Mouse (Mus musculus) forebrain, embryonic 13.5 days (tissue): ENCODE measurements around the gene Immp2l. TPM values are rescaled to one million over a fixed set of nuclear protein-coding genes. Genes with fewer than 3 reads are reported as not detected.

ENCODE experiments used
- ATAC-seq: fragments of 200-750 bp; cut with Nextera tagmentation; 2 replicates; pipeline ENCODE4 v1.8.0; 2017
- H3K27ac ChIP-seq: fragments of 300-500 bp; sonication (generic); 2 replicates; pipeline ENCODE4 v1.5.1; 2015; ENCODE audit warnings: inconsistent platforms, mild to moderate bottlenecking, moderate library complexity
- H3K27me3 ChIP-seq: fragments of 300-500 bp; sonication (generic); 2 replicates; pipeline ENCODE4 v1.6.1; 2015; ENCODE audit warnings: mild to moderate bottlenecking, inconsistent platforms
- H3K36me3 ChIP-seq: fragments of 300-500 bp; sonication (generic); 2 replicates; pipeline ENCODE4 v1.6.1; 2015; ENCODE audit warnings: mild to moderate bottlenecking, inconsistent platforms; ENCODE audit not compliant: poor library complexity, severe bottlenecking
- H3K4me1 ChIP-seq: fragments of 300-500 bp; sonication (generic); 2 replicates; pipeline ENCODE4 v1.6.1; 2015; ENCODE audit warnings: inconsistent platforms
- H3K4me2 ChIP-seq: fragments of 300-500 bp; sonication (generic); 2 replicates; pipeline ENCODE4 v1.6.1; 2015; ENCODE audit warnings: inconsistent platforms, mild to moderate bottlenecking, moderate library complexity
- H3K4me3 ChIP-seq: fragments of 300-500 bp; sonication (generic); 2 replicates; pipeline ENCODE4 v1.5.1; 2015; ENCODE audit warnings: mild to moderate bottlenecking, inconsistent platforms
- H3K9ac ChIP-seq: fragments of 300-500 bp; sonication (generic); 2 replicates; pipeline ENCODE4 v1.6.1; 2015; ENCODE audit warnings: mild to moderate bottlenecking, inconsistent platforms
- H3K9me3 ChIP-seq: fragments of 300-500 bp; sonication (generic); replicated peaks from 2 replicates; pipeline ENCODE4 v1.6.1; 2016; ENCODE audit warnings: inconsistent platforms
- WGBS: fragments of 180-500 bp; shearing (Covaris S2); methylation state at CpG from one replicate; pipeline ENCODE4 v1.1.7; 2015; 5-methylcytosine and 5-hydroxymethylcytosine counted together
- polyA plus RNA-seq: library from polyadenylated mRNA; unstranded; fragments of >200 nt; fragmentation: Nextera tagmentation; extraction: Ambion mirVana; gene quantifications from 2 replicates; pipeline ENCODE4 v1.2.1, GENCODE M21; 2015

Gene Immp2l
- polyA plus RNA-seq, 1 experiment from 2014 or later = 5.3 TPM

- H3K4me1 ChIP-seq = peaks cover 11% of the 10 kb centered on the region; the same call in 1 of the 2 replicates
- no peak for ATAC-seq
- no peak overlapping the region for H3K4me3 ChIP-seq
- H3K9me3 ChIP-seq = no peaks in the 10 kb centered on the region
- H3K36me3 ChIP-seq = no peaks in the 10 kb centered on the region
- H3K4me2 ChIP-seq = no peak overlapping the region
- H3K27me3 ChIP-seq = no peaks in the 10 kb centered on the region
- H3K27ac ChIP-seq = no peak overlapping the region
- no peak overlapping the region for H3K9ac ChIP-seq
Measured at GRCm38 (mm10) chr12:41946536-41946935, 922.6 kb downstream of the Immp2l start.

GRCm38 (mm10) chr12:41949409-41949808 is 925.5 kb downstream of the Immp2l start:
- no peak overlapping the region for H3K4me2 ChIP-seq
- H3K36me3 ChIP-seq = no peaks in the 10 kb centered on the region
- H3K4me1 ChIP-seq = no peaks in the 10 kb centered on the region
- whole genome bisulfite sequencing = 91% methylated on average over 1 of the region's 1 CpGs
- no peak overlapping the region for H3K9ac ChIP-seq
- H3K4me3 ChIP-seq = no peak overlapping the region
- no peak for ATAC-seq
- no peaks in the 10 kb centered on the region for H3K9me3 ChIP-seq
- no peaks in the 10 kb centered on the region for H3K27me3 ChIP-seq
- no peak overlapping the region for H3K27ac ChIP-seq

GRCm38 (mm10) chr12:41949841-41950241 is 926.0 kb downstream of the Immp2l start:
- no peaks in the 10 kb centered on the region for H3K4me1 ChIP-seq
- no peak overlapping the region for H3K4me2 ChIP-seq
- no peak overlapping the region for H3K4me3 ChIP-seq
- WGBS = 97% methylated on average over 6 of the region's 6 CpGs
- H3K27me3 ChIP-seq = no peaks in the 10 kb centered on the region
- H3K36me3 ChIP-seq = no peaks in the 10 kb centered on the region
- ATAC-seq = no peak
- no peak overlapping the region for H3K9ac ChIP-seq
- H3K9me3 ChIP-seq = no peaks in the 10 kb centered on the region
- H3K27ac ChIP-seq = no peak overlapping the region

GRCm38 (mm10) chr12:41950726-41951125 is 926.8 kb downstream of the Immp2l start:
- Histone ChIP-seq H3K27me3 (no peaks in the 10 kb centered on the region), H3K9me3 (no peaks in the 10 kb centered on the region), H3K4me3 (no peak overlapping the region), H3K9ac (no peak overlapping the region), H3K27ac (no peak overlapping the region), H3K36me3 (no peaks in the 10 kb centered on the region), H3K4me1 (no peaks in the 10 kb centered on the region), H3K4me2 (no peak overlapping the region)
- WGBS = 95% methylated on average over 2 of the region's 2 CpGs
- ATAC-seq = no peak

GRCm38 (mm10) chr12:41961038-41961437 is 937.1 kb downstream of the Immp2l start:
- Histone ChIP-seq H3K27me3 (no peaks in the 10 kb centered on the region), H3K27ac (no peak overlapping the region), H3K4me3 (no peak overlapping the region), H3K9me3 (no peaks in the 10 kb centered on the region), H3K4me2 (no peak overlapping the region), H3K9ac (no peak overlapping the region), H3K4me1 (no peaks in the 10 kb centered on the region), H3K36me3 (no peaks in the 10 kb centered on the region)
- WGBS = 75% methylated on average over 4 of the region's 4 CpGs
- no peak for ATAC-seq

GRCm38 (mm10) chr12:41991408-41991807 is 967.5 kb downstream of the Immp2l start:
- WGBS = 74% methylated on average over 1 of the region's 1 CpGs

More at GRCm38 (mm10) chr12:41991408-41991807, 967.5 kb downstream of the Immp2l start:
- ATAC-seq = no peak
- no peaks in the 10 kb centered on the region for H3K36me3 ChIP-seq
- H3K27me3 ChIP-seq = no peaks in the 10 kb centered on the region
- H3K4me2 ChIP-seq = no peak overlapping the region
- no peak overlapping the region for H3K4me3 ChIP-seq
- H3K9ac ChIP-seq = no peak overlapping the region
- H3K9me3 ChIP-seq = no peaks in the 10 kb centered on the region
- no peaks in the 10 kb centered on the region for H3K4me1 ChIP-seq
- no peak overlapping the region for H3K27ac ChIP-seq
